8 mouse cellular contexts compared by ENCODE assay signal in the genomic region with DNA sequence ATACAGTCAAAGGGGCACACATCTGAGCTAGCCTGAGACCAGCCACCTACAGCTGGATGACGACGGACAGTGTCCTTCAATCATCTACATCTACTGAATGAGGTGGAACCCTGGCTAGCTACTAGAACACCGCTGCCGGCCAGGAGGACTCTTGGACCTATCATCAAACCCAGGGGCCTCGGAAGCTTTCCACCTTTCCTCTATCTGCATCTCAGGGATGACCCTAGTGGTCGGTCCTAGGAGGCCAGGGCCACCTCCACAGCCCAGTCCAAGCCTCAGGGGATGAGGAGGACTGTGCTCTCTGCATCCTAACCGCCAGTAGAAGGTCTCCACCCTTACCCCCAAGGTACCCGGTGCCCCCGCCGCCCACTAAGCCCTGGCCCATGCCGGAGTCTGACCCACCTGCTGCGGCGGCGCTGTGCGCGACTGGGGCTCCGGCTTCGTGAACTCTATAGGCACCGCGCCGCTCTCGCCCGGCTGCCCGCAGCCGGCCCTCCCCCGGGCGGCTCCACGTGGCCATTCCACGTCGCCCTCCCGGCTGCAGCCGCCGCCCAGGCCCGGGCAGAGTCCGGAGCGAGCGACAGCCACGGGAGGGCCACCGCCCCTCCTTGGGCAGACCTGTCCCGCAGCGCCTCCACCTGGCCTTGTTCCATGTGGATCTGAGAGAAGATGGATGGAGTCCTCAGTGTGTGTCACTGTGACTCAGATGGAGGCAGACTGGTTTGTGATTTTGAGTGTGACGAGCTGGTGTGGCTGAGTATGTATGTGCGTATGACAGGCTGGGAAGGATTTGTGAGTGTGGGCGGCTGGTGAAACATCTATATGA. TPM values are rescaled to one million over a fixed set of nuclear protein-coding genes. Genes with fewer than 3 reads are reported as not detected.
A peak's percentile ranks its signal among the peaks of the same experiment; 100 is the strongest.
DNase-seq lines count a peak whose midpoint lies in the region; ATAC-seq and TF ChIP-seq lines count a peak whose summit lies in the region.

A gene (minus strand): TSS at position 636 of the 826 bp plus-strand sequence.

- DNase-seq in brain, embryonic 14.5 days (ENCODE audit: low read depth): peak; percentile 77
- peak; percentile 53 for DNase-seq in hindbrain, embryonic 10.5 days (ENCODE audit: low spot score)
- DNase-seq in layer of hippocampus, adult 8-10 months (ENCODE audit: low spot score in 2 of 2): peak; percentile 64
- DNase-seq in lung, adult 18-20 months: peak; percentile 62 to 77
- no peak for DNase-seq in c-Kit-positive CD71-positive TER-119-positive erythroid progenitor cells, embryonic 14.5 days (ENCODE audit: low spot score)

- no peaks in the 10 kb centered on the region for H3K27me3 ChIP-seq in ES-Bruce4 (ENCODE audit: control insufficient read depth, insufficient read depth, low read length, poor library complexity, severe bottlenecking)
- H3K27me3 ChIP-seq in forebrain, embryonic 12.5 days: peaks cover 20% of the 10 kb centered on the region; the same call in 1 of the 2 replicates
- H3K27me3 ChIP-seq in hindbrain, embryonic 10.5 days (ENCODE audit: insufficient read depth, poor library complexity, severe bottlenecking): peaks cover 30% of the 10 kb centered on the region

- no peak within 1 kb of the TSS for H3K27ac ChIP-seq in ES-Bruce4 (ENCODE audit: insufficient read depth, low read length)
- no peak within 1 kb of the TSS for H3K27ac ChIP-seq in forebrain, embryonic 12.5 days
- peak within 1 kb of the TSS; percentile 82 for H3K27ac ChIP-seq in hindbrain, embryonic 10.5 days
- no peak within 1 kb of the TSS for H3K27ac ChIP-seq in olfactory bulb, adult 2 months (ENCODE audit: insufficient read depth, low read depth, low read length)

- peak within 1 kb of the TSS; percentile 60 for H3K4me3 ChIP-seq in ES-Bruce4 (ENCODE audit: low read depth, low read length)
- peak within 1 kb of the TSS; percentile 56 for H3K4me3 ChIP-seq in forebrain, embryonic 12.5 days (replicated peaks)
- peak within 1 kb of the TSS; percentile 65 for H3K4me3 ChIP-seq in hindbrain, embryonic 10.5 days
- H3K4me3 ChIP-seq in olfactory bulb, adult 2 months (ENCODE audit: insufficient read depth, low read depth, low read length): peak within 1 kb of the TSS; percentile 50

- 5% methylated on average over 44 of the region's 44 CpGs for WGBS in forebrain, embryonic 12.5 days
- 6% methylated on average over 44 of the region's 44 CpGs for WGBS in hindbrain, embryonic 10.5 days
- 6% methylated on average over 44 of the region's 44 CpGs for WGBS in olfactory bulb, adult 2 months

- no peak for TF ChIP-seq EP300 in ES-Bruce4 (IDR thresholded peaks at IDR 0.05; ENCODE audit: insufficient read depth, low read depth, low read length)

- H3K4me1 ChIP-seq in ES-Bruce4 (ENCODE audit: control insufficient read depth, insufficient read depth, low read length): no peaks in the 10 kb centered on the region
- H3K4me1 ChIP-seq in forebrain, embryonic 12.5 days: peaks cover 18% of the 10 kb centered on the region
- peaks cover 22% of the 10 kb centered on the region for H3K4me1 ChIP-seq in hindbrain, embryonic 10.5 days (replicated peaks)
- H3K4me1 ChIP-seq in olfactory bulb, adult 2 months (ENCODE audit: control insufficient read depth, insufficient read depth, low read length): peaks cover 11% of the 10 kb centered on the region

- TF ChIP-seq POLR2A in ES-Bruce4 (IDR thresholded peaks at IDR 0.05; ENCODE audit: insufficient read depth, low read length): peak; percentile 14
- 0 out of 2 replicates have a peak, but pooled peaks have one; percentile 20 for TF ChIP-seq POLR2A in brain, embryonic 14.5 days (IDR thresholded peaks at IDR 0.05; ENCODE audit: borderline replicate concordance, extremely low read depth, insufficient read depth, insufficient read length, poor library complexity, severe bottlenecking)
- TF ChIP-seq POLR2A in olfactory bulb, adult 2 months (IDR thresholded peaks at IDR 0.05; ENCODE audit: insufficient read depth, low read depth, low read length): no peak

- H3K9me3 ChIP-seq in ES-Bruce4 (replicated peaks; ENCODE audit: control insufficient read depth, insufficient read depth, low read length, poor library complexity, severe bottlenecking): no peaks in the 10 kb centered on the region
- H3K9me3 ChIP-seq in forebrain, embryonic 12.5 days: no peaks in the 10 kb centered on the region
- no peaks in the 10 kb centered on the region for H3K9me3 ChIP-seq in hindbrain, embryonic 10.5 days

- ATAC-seq in forebrain, embryonic 12.5 days (ENCODE audit: low FRiP score): peak; percentile 57

- peak within 1 kb of the TSS; percentile 88 for H3K4me2 ChIP-seq in forebrain, embryonic 12.5 days

- TF ChIP-seq CTCF in ES-Bruce4 (IDR thresholded peaks at IDR 0.05; ENCODE audit: low read depth, low read length): peak; percentile 75
- TF ChIP-seq CTCF in brain, embryonic 14.5 days (IDR thresholded peaks at IDR 0.05; ENCODE audit: borderline replicate concordance, extremely low read depth, insufficient read depth, insufficient read length): peak; percentile 53; the same call in 1 of the 2 replicates
- TF ChIP-seq CTCF in olfactory bulb, adult 2 months (IDR thresholded peaks at IDR 0.05; ENCODE audit: insufficient read depth, low read depth, low read length): 0 out of 2 replicates have a peak, but pooled peaks have one; percentile 13

- no peaks in the 10 kb centered on the region for H3K36me3 ChIP-seq in ES-Bruce4 (ENCODE audit: control insufficient read depth, insufficient read depth, low read length, poor library complexity, severe bottlenecking)
- H3K36me3 ChIP-seq in forebrain, embryonic 12.5 days (replicated peaks): no peaks in the 10 kb centered on the region
- no peaks in the 10 kb centered on the region for H3K36me3 ChIP-seq in hindbrain, embryonic 10.5 days

- peak within 1 kb of the TSS; percentile 87 for H3K9ac ChIP-seq in ES-Bruce4 (ENCODE audit: low read depth, poor library complexity, severe bottlenecking)
- peak within 1 kb of the TSS; percentile 70 for H3K9ac ChIP-seq in forebrain, embryonic 12.5 days

RNA-seq across cellular contexts. Expression of the gene that starts here (rescaled TPM):
- polyA plus RNA-seq in ES-Bruce4 (2011; ENCODE audit: insufficient read depth, insufficient read length, low read depth, missing spikeins): 26.1 and 26.3 TPM in 2 replicates
- polyA plus RNA-seq in brain, embryonic 14.5 days (2012; rRNA removed): 27.4 and 34.4 TPM in 2 replicates
- 6.4 and 7.3 TPM in 2 replicates for polyA plus RNA-seq in forebrain, embryonic 12.5 days (2016; fragmentation: Nextera tagmentation; extraction: Ambion mirVana)
- polyA plus RNA-seq in hindbrain, embryonic 10.5 days (2016; fragmentation: Nextera tagmentation; extraction: Ambion mirVana): 3.7 and 6.7 TPM in 2 replicates
- total RNA-seq in layer of hippocampus, adult 8-10 months (2022): 10 to 100 TPM; 13.8 to 19.2 (median 18.8) TPM
- polyA plus RNA-seq in olfactory bulb, adult 2 months (2012; ENCODE audit: insufficient read depth, insufficient read length, low replicate concordance, missing spikeins): not detected in 2 replicates

Comparison
In these comparisons a context has a peak if more than half of its experiments do, and no peak if none do; other contexts are left out.
1. CTCF ChIP-seq: peak in every context shown above with its lines; median percentile 75 in ES-Bruce4; 53 in brain, embryonic 14.5 days; 13 in olfactory bulb, adult 2 months.